Mouse (Mus musculus) adrenal gland, adult (tissue): ENCODE data around the gene Ywhag.
A peak's percentile ranks its signal among the peaks of the same experiment; 100 is the strongest.

Source experiments
- DNase-seq, 2 experiments: peaks; one replicate each; pipeline ENCODE4 v3.0.0; 2022 to 2023; ENCODE audit warnings: low spot score in 1 of 2; ENCODE audit not compliant: inconsistent age in 2 of 2

Ywhag gene

GRCm38 (mm10) chr5:135892589-135893351, 41.6 kb downstream of the Ywhag start:
- DNase-seq, result no peak

DNA sequence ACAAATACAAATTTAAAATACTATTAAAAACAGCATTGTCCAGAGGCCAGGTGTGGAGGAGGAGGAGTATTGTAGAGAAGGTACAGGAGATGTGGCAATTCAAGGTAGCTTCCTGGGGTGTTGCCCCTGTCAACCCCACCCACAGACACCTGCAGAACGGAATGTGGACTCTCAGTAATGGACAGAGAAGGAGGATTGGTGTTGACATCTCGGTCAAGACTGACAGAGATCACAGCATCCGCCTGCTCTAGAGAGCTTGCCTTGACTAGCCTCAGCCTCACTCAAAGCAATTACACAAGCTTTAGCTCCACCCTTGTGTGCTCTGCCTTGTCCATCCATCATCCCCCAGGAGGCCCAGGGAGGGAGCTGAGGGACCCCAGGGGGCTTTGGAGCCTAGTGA, 43.5 kb downstream of the Ywhag start:
- no peak for DNase-seq

GRCm38 (mm10) chr5:135890323-135890722, 44.1 kb downstream of the Ywhag start:
- no peak for DNase-seq

DNA sequence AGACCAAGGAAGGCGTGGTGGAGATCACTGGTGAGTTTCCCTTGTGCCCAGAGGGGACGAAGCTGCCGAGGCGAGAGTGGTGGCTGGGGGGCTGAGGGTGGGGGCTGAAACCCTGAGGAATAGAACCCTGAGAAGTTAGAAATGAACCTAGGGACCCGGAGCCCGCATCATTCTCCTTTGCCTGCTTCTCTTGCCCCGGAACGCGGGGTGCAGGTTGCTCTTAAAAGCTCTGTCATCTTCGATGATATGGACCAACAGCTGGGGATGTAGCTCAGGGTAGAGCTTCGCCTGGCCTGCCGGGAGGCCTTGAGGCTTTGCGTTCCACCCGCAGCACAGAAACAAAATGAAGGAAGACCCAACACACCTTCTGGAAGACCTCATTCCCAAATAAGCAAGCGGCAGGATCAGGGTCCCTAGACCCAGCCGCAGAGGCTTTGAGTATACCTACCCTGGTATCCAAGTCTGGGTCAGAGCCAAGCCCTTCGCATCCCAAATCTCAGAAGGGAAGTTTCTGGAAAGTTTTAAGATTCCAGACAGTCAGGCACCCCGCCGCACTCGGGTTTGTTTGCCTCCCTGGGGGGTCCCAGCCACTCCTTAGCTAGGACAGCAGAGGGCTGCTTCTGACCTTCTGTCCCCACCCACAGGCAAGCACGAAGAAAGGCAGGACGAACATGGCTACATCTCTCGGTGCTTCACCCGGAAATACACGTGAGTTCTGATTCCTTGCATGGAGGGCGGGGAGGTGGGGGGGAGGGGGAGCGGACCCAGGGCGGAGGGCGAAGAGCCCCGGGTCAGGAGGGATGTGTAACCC, 45.8 kb downstream of the Ywhag start:
- peak in 1 of 2 experiments; percentile 72 for DNase-seq

DNA sequence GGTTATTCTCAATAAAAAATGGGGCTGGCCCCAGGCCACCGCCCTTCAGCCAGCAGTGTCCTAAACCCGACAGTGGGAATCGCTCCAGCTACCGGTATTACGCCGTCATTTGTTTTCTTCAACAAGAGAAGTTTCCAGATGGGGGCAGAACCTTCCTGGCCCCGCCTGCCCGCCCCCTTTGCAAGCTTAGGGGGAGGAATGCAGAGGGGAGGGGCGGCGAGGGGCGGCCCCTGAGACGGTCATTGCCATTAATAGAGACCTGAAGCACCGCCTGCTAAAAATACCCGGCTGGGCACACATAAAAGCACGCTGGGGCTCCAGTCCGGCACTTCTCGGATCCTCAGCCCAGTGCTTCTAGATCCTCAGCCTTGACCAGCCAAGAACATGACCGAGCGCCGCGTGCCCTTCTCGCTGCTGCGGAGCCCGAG, 46.7 kb downstream of the Ywhag start, which contains the start of gene Hspb1:
Hspb1 (plus strand) TSS at position 245 of the 428 bp plus-strand sequence.
- peak; percentile 95 to 96 for DNase-seq

GRCm38 (mm10) chr5:135884641-135885040, 49.8 kb downstream of the Ywhag start:
- DNase-seq, result no peak

DNA sequence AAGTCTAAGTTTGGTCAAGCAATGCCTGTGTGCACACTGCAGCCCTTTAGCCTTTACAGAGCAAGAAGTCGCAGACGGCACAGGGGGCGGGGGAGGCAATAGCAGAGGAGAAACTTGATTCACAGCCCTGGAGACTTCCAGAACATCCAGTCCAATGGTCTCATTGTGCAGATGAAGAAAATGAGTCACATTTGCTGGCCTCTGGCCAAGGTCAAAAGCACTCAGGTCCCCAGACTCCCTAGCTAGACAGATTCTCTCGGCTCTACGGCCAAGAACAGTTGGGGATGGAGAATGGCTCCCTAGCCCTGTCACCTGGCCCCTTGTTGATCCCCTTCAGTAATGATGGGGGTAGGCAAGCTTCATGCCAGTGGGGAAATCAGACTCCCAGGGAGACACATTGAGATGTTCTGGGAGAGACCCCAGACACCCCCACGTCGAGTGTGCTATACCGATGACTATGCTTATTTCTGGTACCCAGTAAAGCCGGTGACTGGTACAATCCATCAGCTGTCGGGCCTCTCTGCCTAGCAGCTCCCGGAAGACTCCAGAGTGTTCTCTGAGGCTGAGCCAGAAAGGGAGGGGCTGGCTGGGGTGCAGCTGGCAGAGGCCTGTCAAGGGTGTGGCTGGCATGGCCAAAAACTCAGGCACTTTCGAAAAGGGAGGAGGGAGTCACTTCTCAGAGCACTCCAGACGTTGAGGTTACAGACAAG, 54.8 kb downstream of the Ywhag start:
- peak; percentile 94 to 96 for DNase-seq

GRCm38 (mm10) chr5:135877831-135878231, 56.6 kb downstream of the Ywhag start:
- DNase-seq, result peak; percentile 68 to 89

GRCm38 (mm10) chr5:135877180-135877579, 57.2 kb downstream of the Ywhag start:
- DNase-seq, result peak; percentile 68 to 87

GRCm38 (mm10) chr5:135873753-135874152, 60.7 kb downstream of the Ywhag start:
- no peak for DNase-seq

DNA sequence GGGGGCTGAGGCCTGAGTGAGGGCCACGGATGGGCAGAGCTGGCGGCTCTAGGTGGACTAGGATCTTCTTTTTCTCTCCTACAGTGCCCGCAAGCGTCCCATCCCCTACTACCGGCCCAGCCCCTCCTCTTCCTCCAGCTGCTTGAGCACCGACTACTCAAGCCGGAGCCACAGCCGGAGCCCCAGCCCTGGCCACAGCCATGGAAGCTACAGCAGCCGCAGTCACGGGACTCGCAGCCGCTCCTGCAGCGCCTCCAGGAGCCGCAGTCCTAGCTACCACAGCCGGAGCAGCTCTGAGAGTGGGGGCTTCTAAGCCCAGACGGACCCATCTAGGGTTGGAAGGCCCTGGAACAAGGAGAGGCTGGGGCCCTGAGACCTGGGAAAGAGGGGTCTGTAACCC, 61.4 kb downstream of the Ywhag start:
- DNase-seq, result no peak

DNA sequence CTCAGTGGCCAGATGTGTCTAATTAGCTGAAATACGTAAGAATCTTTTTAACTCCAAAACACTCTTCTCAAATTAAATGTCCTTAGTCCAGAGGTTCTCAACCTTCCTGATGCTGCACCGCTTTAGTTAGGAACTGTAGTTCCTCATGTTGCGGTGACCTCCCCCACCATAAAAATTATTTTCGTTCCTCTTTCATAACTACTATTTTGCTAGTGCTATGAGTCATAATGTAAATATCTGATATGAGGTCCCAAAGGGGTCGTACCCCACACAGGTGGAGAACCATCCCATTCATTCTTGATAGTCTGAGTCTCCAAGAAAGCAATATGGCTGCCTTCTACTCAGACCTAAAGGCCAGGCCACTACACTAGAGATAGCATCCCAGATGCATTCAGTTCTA, 63.9 kb downstream of the Ywhag start:
- DNase-seq, result no peak

GRCm38 (mm10) chr5:135869661-135870423, 64.6 kb downstream of the Ywhag start:
- DNase-seq, result no peak

DNA sequence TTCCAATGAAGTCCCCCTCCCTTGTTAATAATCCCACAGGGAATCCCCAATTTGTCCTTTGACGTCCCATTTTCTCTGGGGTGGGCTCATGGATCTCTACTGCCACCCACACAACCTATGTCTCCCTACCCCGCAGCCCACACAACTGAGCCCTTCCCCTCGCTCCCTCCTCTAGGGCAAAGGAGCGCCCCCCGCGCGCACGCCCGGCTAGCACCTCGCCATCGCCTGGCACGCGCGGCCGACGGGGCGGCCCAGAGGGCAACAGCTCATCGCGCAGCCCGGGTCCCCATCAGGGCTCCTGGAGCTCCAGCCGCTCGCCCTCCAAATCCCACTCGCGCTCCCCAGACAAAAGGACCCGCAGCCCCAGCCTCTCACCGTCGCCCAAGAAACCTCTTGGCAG, 65.8 kb downstream of the Ywhag start:
- DNase-seq, result no peak

- peak in 1 of 2 experiments; percentile 64 for DNase-seq
Measured at GRCm38 (mm10) chr5:135867637-135868593, 66.5 kb downstream of the Ywhag start.

DNA sequence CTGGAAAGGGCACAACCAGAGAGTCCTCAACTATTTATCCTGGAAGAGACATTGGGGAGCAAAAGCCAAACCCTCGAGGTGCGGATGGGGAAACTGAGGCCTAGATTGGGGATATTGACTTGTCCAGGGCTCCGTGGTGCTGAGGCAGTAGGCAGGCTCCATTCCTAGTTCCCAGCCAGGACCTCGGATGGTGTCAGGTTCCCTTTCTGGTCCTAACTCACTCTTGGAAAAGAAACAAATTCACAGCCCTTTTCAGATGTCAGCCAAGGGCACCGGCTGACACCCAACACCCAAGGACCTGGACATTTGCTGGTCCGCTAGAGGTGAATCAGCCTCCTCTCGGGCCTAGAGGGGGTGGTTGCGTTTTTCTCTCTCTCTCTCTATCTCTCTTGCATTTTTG, 67.8 kb downstream of the Ywhag start:
- DNase-seq, result no peak
